Mouse (Mus musculus): ENCODE measurements at regions not wholly inside any gene's neighbourhood (a gene's known extent, or its start where the extent isn't known, plus 50 kb on each side); places are given as distances from the start of the nearest gene placed in this dataset.

GRCm38 (mm10) chrX:61305301-61305890 lies 120.0 kb upstream of the Cdr1 start:
- Histone ChIP-seq H3K4me3 (ENCODE audit: low read depth, low read length) (no peak overlapping the region), H3K4me1 (ENCODE audit: insufficient read depth, low read length) (no peaks in the 10 kb centered on the region), H3K9ac (replicated peaks; ENCODE audit: low read length, poor library complexity, severe bottlenecking) (no peak overlapping the region), H3K4me2 (ENCODE audit: low read depth, low read length, poor library complexity, severe bottlenecking) (no peak overlapping the region), H3K27ac (ENCODE audit: low read depth, low read length) (no peak overlapping the region), H3K9me3 (ENCODE audit: low read length) (no peaks in the 10 kb centered on the region), H3K27me3 (ENCODE audit: insufficient read depth, low read length) (no peaks in the 10 kb centered on the region), H3K36me3 (ENCODE audit: insufficient read depth, low read length) (no peaks in the 10 kb centered on the region)
- no peak for TF ChIP-seq CTCF (IDR thresholded peaks at IDR 0.05)
- ATAC-seq (ENCODE audit: low FRiP score) (no peak), DNase-seq (ENCODE audit: low spot score) (no peak)
- WGBS: 69% methylated on average over 3 of the region's 3 CpGs

- no peaks in the 10 kb centered on the region for H3K36me3 ChIP-seq (ENCODE audit: insufficient read depth, low read length)
- DNase-seq (ENCODE audit: low spot score) (no peak), ATAC-seq (ENCODE audit: low FRiP score) (no peak)
- no peaks in the 10 kb centered on the region for H3K4me1 ChIP-seq (ENCODE audit: insufficient read depth, low read length)
- no peak overlapping the region for H3K9ac ChIP-seq (replicated peaks; ENCODE audit: low read length, poor library complexity, severe bottlenecking)
- H3K27me3 ChIP-seq (ENCODE audit: insufficient read depth, low read length): no peaks in the 10 kb centered on the region
- WGBS: 48% methylated on average over 2 of the region's 2 CpGs
- H3K27ac ChIP-seq (ENCODE audit: low read depth, low read length): no peak overlapping the region
- TF ChIP-seq CTCF (IDR thresholded peaks at IDR 0.05): peak; percentile 24; the same call in 1 of the 2 replicates
- H3K4me3 ChIP-seq (ENCODE audit: low read depth, low read length): no peak overlapping the region
- H3K9me3 ChIP-seq (ENCODE audit: low read length): no peaks in the 10 kb centered on the region
- no peak overlapping the region for H3K4me2 ChIP-seq (ENCODE audit: low read depth, low read length, poor library complexity, severe bottlenecking)
These were observed 119.1 kb upstream of the Cdr1 start for GRCm38 (mm10) chrX:61304464-61304863.
